Mouse (Mus musculus) heart, postnatal 25 days (tissue): ENCODE measurements around the gene Lclat1. TPM values are rescaled to one million over a fixed set of nuclear protein-coding genes. Genes with fewer than 3 reads are reported as not detected.
"Not testable (repeated sequence)": the region's sequence is repeated elsewhere in the genome, so short reads cannot be mapped to it uniquely, and the experiment has no call there.

ENCODE experiments used
- DNase-seq: peaks from one replicate; pipeline ENCODE4 v3.0.0; 2022; ENCODE audit warnings: low spot score
- intact Hi-C: fragments of 180-260 bp; cut with DNase I; formaldehyde crosslinking; loops from one replicate; pipeline ENCODE4 v1.15.1; 2025
- total RNA-seq, 2 experiments: library from RNA; stranded (reverse); gene quantifications; 2 replicates each; pipeline ENCODE4 v1.2.3; 2021

The Lclat1 gene
- total RNA-seq, 2 experiments from 2014 or later = 107 to 116 TPM

DNA sequence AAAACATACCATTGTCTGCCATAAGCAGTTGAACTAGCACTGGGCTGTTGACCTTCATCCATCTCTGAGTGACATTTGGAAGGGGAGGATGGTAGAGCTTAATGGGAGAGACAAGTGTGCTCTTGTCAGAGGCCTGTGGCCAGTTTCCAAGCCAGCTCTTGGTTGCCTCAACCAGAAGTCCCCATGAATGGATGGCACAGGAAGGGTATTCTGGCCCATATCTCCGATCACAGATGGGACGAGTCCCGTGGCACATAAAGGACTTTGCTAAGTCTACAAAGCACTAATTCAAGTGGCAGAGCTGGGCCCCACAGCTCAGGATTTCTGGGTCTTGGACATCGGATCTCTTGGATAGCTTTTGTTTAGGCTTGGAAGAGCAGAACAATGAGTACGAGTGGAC is 148.0 kb downstream of the Lclat1 start:
- DNase-seq = no peak
- intact Hi-C loops = no loop called here

DNA sequence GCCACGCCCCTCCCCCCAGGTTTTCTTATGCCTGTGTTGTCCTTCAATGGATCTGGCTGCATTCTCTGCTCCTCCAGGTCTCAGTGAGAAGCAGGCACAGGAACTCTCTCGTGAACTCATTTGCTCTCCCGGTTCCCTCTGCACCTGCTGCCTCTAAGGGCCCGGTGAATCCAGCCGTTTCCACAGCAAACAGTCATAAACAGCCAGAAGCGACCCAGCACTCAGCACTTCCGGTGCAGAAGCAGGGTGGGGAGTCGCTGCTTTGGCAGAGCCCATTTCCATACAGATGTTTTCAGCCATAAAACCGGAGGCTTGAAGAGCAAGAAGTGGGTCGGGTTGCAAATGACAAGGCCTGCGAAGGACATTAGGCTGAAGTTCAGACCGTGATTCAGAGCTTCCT is 150.8 kb downstream of the Lclat1 start:
- no peak for DNase-seq

DNA sequence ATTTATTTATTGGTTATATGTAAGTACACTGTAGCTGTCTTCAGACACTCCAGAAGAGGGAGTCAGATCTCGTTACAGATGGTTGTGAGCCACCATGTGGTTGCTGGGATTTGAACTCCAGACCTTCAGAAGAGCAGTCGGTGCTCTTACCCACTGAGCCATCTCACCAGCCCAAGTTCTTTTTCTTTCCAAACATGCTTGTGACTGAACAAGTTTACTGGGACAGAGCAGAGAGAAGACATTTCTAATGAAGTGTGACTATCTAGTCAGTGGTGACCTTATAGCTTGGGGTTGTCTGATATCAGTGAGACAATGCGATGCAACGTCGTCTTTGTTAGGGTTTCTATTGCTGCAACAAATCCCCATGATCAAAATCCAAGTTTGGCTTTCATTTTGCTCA is 151.5 kb downstream of the Lclat1 start:
- intact Hi-C loops, DNase-seq: not testable (repeated sequence)

More for the DNA sequence above, 150.8 kb downstream of the Lclat1 start:
- intact Hi-C loops = no loop called here

DNA sequence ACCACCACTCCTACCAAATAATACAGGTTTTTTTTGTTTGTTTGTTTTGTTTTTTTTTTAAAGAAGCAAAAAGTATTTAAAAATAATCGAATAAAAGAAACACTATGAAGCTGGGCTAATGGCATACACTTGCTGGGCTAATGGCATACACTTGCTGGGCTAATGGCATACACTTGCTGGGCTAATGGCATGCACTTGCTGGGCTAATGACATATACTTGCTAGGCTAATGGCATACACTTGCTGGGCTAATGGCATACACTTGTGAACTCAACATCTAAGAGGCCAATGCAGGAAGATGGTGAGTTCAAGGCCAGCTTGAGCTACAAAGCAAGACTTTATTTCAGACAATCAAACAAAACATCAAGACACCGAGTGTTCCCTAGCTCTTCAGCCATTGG is 154.8 kb downstream of the Lclat1 start:
- intact Hi-C loops = no loop called here
- no peak for DNase-seq

DNA sequence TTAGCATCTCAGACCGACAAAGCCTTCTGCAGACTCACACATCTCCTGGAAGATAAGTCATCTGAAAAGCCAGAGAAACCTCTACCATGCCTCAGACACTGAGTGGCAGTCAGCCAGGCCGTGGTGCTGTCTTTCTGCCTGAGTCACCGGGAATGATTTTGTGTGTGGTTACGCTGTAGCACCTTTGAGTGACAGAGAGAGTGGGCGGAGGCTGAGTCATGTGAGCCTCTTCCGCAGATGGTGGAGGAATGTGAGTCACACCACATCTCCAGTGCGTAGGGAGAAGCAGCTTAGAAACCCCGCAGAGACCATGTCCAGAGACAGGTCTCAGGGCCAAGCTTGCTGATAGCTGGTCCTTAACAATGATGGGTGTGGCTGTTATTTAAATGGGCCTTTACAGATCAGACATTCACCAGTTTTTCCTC is 155.3 kb downstream of the Lclat1 start:
- intact Hi-C loops = no loop called here

DNA sequence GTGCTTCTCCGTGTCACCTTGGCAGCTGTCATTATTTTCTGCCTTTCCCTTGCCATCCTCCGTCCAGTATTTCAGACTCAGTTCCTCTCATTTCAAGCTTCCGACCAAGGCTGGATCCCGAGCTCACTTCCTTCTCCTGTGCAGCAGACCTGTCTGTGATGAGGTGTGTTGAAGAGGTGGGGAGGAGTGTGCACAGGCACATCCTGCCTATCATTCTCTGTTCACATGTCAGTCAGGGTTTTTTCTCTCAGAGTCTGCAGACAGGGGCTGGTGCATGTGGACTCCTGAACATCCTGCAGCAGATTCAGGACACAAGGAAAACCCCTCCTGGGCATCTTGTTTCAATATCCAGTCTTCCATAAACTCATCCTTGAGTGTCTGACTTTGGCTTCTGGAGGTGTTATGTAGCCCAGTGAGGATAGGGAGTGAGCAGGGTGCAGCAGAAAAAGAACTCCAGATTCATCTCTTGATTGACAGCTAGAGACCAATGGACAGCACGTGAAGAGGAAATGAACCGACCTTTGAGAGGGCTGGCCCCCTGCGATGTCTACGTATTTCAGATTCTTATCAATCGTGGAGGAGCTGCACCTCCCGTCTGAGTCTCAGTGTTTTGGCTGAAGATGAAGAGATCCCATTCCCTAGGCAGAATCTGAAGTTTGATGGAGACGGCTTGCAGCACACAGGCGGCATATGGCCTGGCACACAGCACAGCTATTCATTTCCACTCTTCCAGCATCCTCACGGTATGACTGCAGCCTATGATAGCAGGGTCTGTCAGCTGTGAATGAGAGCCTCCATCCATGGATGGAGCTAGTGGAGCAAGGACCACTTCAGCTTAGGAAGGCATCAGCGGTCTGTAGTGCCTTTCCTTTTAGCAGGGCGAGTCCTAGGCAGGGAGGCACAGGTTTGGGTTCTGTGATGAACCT is 163.3 kb downstream of the Lclat1 start:
- intact Hi-C loops = no loop called here
- no peak for DNase-seq

More for the DNA sequence above, 155.3 kb downstream of the Lclat1 start:
- no peak for DNase-seq

DNA sequence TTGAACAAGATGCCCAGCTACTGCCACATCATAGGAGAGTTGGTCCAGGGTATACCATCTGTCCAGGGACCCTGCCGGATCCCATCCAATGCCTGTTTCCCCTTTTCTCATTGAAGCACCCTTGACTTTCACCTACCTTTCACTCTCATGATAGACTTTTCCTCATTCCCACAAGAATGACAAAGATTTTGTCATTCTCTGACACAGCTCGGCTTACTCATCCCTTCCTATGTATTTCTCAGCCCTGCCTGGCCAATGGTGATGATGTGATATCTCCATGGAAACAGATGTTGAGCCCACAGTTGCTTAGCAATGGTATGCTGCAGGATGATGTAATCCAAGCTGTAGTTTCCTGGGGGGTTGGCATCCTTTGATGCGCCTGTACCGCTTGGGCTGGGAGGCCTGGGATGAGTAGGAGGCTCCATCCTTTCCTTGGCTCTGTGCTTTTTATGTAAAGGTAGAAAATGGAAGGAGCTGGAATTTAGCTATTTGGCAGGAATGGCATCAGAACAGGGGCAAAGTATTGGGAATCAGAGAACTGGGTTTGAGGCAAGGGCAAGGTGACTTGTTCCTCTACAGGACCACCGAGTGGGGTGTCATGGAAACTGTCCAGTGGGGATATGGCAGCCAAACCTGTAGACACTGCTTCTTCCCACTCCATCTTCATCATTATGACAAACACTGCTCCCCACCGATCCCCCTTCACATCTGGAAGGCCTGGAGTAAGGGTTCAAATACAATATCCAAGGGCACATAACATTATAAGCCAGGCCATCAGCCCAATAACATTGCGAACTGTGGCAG is 164.2 kb downstream of the Lclat1 start:
- intact Hi-C loops = no loop called here
- no peak for DNase-seq

DNA sequence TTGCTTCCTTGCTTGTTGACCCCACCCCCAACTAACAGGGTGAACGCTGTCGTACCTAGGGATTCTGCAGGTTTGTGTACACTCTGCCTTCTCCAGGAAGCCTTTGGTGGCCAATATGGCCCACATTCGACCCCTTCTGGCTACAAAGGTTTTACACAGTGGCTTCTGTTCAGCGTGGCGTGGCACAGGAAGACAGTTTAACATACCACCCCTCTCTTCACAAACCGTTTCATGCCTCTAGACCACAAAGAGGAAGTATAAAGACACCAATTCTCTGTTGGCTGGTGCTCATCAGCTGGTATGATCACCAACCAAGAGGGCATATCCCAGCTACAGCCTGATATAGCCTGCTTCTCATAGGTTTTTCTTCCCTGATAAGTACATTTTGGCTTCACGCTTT is 166.0 kb downstream of the Lclat1 start:
- no peak for DNase-seq
- intact Hi-C loops = no loop called here

DNA sequence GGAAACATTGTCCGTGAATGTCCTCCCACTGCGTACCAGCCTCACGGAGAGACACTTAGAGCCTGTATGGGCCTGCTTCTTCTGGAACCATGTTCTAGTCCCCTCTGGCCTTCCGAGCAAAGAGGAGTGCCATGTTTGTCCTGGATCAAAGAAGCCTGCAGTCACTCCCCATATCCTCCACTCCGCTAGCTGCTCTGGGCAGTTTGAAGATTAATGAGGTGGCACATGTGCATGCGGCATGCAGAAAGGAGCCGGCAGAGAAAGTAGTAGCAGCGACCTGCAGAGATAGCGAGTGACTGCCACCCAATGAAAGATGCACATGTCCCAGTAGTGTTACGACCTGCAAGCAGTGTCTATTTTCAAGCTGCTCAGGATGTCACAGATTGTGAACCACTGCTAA is 167.3 kb downstream of the Lclat1 start:
- intact Hi-C loops = no loop called here
- no peak for DNase-seq

DNA sequence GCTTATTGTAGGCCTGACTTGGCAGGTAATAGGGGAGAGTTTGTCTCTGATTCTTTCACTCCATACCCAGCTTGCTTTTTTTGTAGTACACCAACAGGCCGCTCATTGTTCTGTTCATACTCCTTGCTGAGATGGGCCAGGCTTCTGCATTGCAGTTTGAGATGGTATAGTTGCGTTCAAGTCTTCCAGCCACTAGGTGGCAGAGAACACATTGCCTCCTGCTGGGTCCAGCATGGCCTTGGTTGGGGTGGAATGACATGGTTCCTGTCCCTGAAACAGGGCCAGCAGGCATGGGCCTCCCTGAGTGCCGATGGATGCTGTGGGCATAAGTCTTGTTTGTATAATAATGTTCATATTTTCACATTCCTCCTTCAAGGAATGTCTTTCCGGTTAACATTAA is 170.0 kb downstream of the Lclat1 start:
- no peak for DNase-seq
- intact Hi-C loops = no loop called here

DNA sequence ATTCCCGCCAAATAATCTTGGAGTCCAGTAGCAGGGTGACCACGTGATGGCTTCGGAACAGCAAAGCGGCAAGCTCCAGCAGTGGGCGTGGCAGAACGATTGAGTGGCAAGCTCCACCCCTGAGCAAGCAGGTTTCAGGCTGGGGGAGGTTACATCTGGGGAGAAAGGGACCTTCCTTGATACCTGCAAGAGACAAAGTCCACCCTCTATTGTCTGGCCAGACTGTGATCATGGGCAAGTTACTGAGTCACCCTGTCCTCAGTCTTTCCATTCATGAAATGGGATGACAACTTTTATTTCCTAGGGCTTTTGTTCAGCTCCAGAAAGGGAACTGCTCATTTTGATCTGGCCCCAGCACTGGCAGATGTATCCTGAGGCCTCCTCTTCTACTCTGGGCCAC is 174.9 kb downstream of the Lclat1 start:
- DNase-seq, intact Hi-C loops: not testable (repeated sequence)

DNA sequence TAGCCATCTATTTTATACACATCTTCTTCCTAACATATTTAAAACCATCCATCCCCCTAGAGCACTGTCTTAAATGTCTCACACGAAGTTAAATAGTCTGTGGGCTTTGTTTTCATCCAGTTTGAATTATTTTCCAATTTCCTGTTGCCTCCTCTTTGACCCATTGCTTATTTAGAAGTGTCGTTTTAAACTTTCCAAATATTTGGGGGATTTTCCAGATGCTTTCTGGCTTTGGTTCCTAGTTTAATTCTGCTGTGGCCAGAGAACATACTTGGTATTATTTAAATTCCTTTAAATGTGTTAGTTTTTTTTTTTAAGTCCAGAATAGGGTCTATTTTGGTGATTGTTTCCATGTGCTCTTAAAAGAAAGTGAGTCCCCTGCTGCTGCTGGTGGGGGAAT is 176.5 kb downstream of the Lclat1 start:
- intact Hi-C loops = no loop called here

More for the DNA sequence above, 176.5 kb downstream of the Lclat1 start:
- DNase-seq = no peak

Other genes starting within 250 kb of the Lclat1 start
- gene Lbh, start 189.7 kb upstream of the Lclat1 start, total RNA-seq = 100 to 1,000 TPM; 390 to 430 TPM